Mouse (Mus musculus) hindbrain, embryonic 15.5 days (tissue): Measurements from ENCODE around the gene Plxnc1. TPM values are rescaled to one million over a fixed set of nuclear protein-coding genes. Genes with fewer than 3 reads are reported as not detected.

ENCODE experiments used
- ATAC-seq: fragments of 200-750 bp; cut with Nextera tagmentation; 2 replicates; pipeline ENCODE4 v1.8.0; 2017; ENCODE audit warnings: low read depth, moderate number of reproducible peaks, moderate TSS enrichment; ENCODE audit not compliant: low FRiP score
- H3K27ac ChIP-seq: fragments of 300-500 bp; sonication (generic); replicated peaks from 2 replicates; pipeline ENCODE4 v1.5.1; 2015; ENCODE audit warnings: mild to moderate bottlenecking, inconsistent platforms
- H3K27me3 ChIP-seq: fragments of 300-500 bp; sonication (generic); 2 replicates; pipeline ENCODE4 v1.6.1; 2015; ENCODE audit warnings: control low read depth, inconsistent platforms
- H3K36me3 ChIP-seq: fragments of 300-500 bp; sonication (generic); 2 replicates; pipeline ENCODE4 v1.6.1; 2015; ENCODE audit warnings: control low read depth, inconsistent platforms
- H3K4me1 ChIP-seq: fragments of 300-500 bp; sonication (generic); replicated peaks from 2 replicates; pipeline ENCODE4 v1.6.1; 2015; ENCODE audit warnings: control low read depth, inconsistent platforms
- H3K4me2 ChIP-seq: fragments of 300-500 bp; sonication (generic); 2 replicates; pipeline ENCODE4 v1.6.1; 2015; ENCODE audit warnings: moderate library complexity, mild to moderate bottlenecking, inconsistent platforms
- H3K4me3 ChIP-seq: fragments of 300-500 bp; sonication (generic); 2 replicates; pipeline ENCODE4 v1.5.1; 2015; ENCODE audit warnings: mild to moderate bottlenecking, inconsistent platforms
- H3K9ac ChIP-seq: fragments of 300-500 bp; sonication (generic); 2 replicates; pipeline ENCODE4 v1.6.1; 2015; ENCODE audit warnings: inconsistent platforms
- H3K9me3 ChIP-seq: fragments of 300-500 bp; sonication (generic); 2 replicates; pipeline ENCODE4 v1.6.1; 2016; ENCODE audit warnings: control low read depth, inconsistent platforms
- WGBS: fragments of 180-500 bp; shearing (Covaris S2); methylation state at CpG from one replicate; pipeline ENCODE4 v1.1.7; 2015; 5-methylcytosine and 5-hydroxymethylcytosine counted together
- polyA plus RNA-seq: library from polyadenylated mRNA; unstranded; fragments of >200 nt; fragmentation: Nextera tagmentation; extraction: Ambion mirVana; gene quantifications from 2 replicates; pipeline ENCODE4 v1.2.1, GENCODE M21; 2015

The Plxnc1 gene
- polyA plus RNA-seq, 1 experiment from 2014 or later, result 12.5 TPM

DNA sequence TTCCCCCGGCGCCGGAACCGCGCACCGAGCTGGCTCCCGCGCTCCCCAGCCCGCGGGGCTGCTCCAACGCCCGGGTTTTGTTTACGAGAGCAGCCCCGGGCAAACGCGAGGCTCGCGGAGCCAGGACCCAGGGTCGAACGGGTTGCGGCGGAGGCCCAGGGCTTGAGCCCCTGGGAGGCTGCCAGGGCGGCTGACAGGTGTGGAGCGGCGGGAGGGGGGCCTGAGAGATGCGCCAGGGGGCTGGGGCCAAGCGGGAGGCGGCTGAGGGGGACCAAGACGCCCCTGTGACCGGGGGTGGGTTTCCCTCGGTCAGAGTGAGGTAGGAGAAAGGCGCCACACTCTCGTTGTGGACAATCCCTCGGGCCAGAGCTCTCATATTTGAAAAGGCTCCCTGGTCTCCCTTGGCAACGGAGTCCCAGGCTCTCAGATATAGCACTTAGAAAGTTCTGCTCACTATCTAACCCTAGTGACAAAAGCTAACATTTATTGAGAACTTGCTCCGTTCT lies 624 bp upstream of the Plxnc1 start:
- H3K4me2 ChIP-seq, result peak overlapping the region; percentile 73
- H3K27me3 ChIP-seq, result no peaks in the 10 kb centered on the region
- no peaks in the 10 kb centered on the region for H3K36me3 ChIP-seq
- peaks cover 37% of the 10 kb centered on the region for H3K4me1 ChIP-seq
- H3K4me3 ChIP-seq, result peak overlapping the region; percentile 80
- peak; percentile 31 for ATAC-seq
- WGBS, result under 1% methylated on average over 35 of the region's 36 CpGs
- peak overlapping the region; percentile 90 for H3K9ac ChIP-seq
- peak overlapping the region; percentile 92 for H3K27ac ChIP-seq
- no peaks in the 10 kb centered on the region for H3K9me3 ChIP-seq

DNA sequence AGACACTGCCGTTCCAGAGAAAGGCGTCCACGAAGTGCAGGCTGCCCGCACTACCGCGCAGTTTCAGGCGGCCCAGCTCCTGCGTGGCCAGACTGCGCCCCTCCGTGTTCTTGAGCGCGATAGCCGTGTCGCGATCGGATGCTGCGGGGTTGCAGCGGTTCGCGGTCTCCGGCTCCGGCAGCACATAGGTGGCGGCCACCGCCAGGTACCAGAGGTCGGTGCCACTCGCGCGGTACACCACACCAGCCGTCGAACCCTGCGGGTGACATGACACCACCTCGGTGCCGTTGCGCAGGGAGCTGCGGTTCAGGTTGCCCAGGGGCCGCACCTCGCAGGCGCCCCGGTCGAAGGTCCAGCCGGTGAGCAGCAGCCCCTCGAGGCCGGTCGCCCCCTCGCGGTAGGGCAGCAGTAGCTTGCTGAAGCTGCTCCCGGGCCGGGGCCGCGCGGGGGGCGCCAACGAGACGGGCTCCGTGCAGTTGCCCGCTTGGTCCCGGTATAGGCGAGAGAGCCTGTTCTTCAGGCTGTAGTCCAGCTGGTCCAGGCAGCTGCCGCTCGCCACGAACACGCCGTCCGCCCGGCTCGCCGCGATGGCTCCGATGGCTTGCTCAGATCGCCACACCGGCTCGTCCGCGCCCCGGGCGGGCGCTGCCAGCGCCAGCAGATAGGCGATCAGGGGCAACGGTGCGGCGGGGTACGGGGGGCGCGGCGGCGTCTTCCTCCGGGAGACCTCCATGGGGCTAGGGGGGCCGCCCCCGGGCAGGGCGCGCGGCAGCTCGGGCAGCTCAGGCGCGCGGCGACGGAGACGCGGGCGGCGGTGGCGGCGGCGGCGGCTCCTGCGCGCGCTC lies 567 bp downstream of the Plxnc1 start:
- WGBS, result under 1% methylated on average over 94 of the region's 110 CpGs
- peak overlapping the region; percentile 90 for H3K9ac ChIP-seq
- H3K4me3 ChIP-seq, result peak overlapping the region; percentile 80
- H3K4me1 ChIP-seq, result peaks cover 46% of the 10 kb centered on the region
- no peaks in the 10 kb centered on the region for H3K36me3 ChIP-seq
- no peaks in the 10 kb centered on the region for H3K9me3 ChIP-seq
- H3K27me3 ChIP-seq, result no peaks in the 10 kb centered on the region
- H3K27ac ChIP-seq, result peak overlapping the region; percentile 92
- ATAC-seq, result peak; percentile 24
- peak overlapping the region; percentile 73 for H3K4me2 ChIP-seq

- H3K27me3 ChIP-seq, result no peaks in the 10 kb centered on the region
- H3K4me2 ChIP-seq, result peak overlapping the region; percentile 73
- 0% methylated on average over 26 of the region's 26 CpGs for WGBS
- no peaks in the 10 kb centered on the region for H3K9me3 ChIP-seq
- peak; percentile 14 for ATAC-seq
- H3K9ac ChIP-seq, result peak overlapping the region; percentile 90
- no peaks in the 10 kb centered on the region for H3K36me3 ChIP-seq
- peaks cover 46% of the 10 kb centered on the region for H3K4me1 ChIP-seq
- H3K4me3 ChIP-seq, result peak overlapping the region; percentile 80
- H3K27ac ChIP-seq, result peak overlapping the region; percentile 92
Observed at GRCm38 (mm10) chr10:94943401-94943845, 1.2 kb downstream of the Plxnc1 start.

- Histone ChIP-seq H3K9me3 (no peaks in the 10 kb centered on the region), H3K36me3 (no peaks in the 10 kb centered on the region), H3K27me3 (no peaks in the 10 kb centered on the region), H3K9ac (peak overlapping the region; percentile 90), H3K4me2 (peak overlapping the region; percentile 73), H3K4me1 (peaks cover 46% of the 10 kb centered on the region), H3K4me3 (peak overlapping the region; percentile 80), H3K27ac (peak overlapping the region; percentile 92)
- peak; percentile 4; the same call in 1 of the 2 replicates for ATAC-seq
- WGBS, result 1% methylated on average over 17 of the region's 17 CpGs
Observed at GRCm38 (mm10) chr10:94942449-94943041, 2.1 kb downstream of the Plxnc1 start.

- 5% methylated on average over 4 of the region's 4 CpGs for WGBS
- Histone ChIP-seq H3K36me3 (no peaks in the 10 kb centered on the region), H3K27ac (no peak overlapping the region), H3K4me1 (peaks cover 46% of the 10 kb centered on the region), H3K4me3 (peak overlapping the region; percentile 80), H3K9ac (peak overlapping the region; percentile 90; the same call in 1 of the 2 replicates), H3K4me2 (peak overlapping the region; percentile 73), H3K9me3 (no peaks in the 10 kb centered on the region), H3K27me3 (no peaks in the 10 kb centered on the region)
- no peak for ATAC-seq
Observed at GRCm38 (mm10) chr10:94941551-94941950, 3.1 kb downstream of the Plxnc1 start.

DNA sequence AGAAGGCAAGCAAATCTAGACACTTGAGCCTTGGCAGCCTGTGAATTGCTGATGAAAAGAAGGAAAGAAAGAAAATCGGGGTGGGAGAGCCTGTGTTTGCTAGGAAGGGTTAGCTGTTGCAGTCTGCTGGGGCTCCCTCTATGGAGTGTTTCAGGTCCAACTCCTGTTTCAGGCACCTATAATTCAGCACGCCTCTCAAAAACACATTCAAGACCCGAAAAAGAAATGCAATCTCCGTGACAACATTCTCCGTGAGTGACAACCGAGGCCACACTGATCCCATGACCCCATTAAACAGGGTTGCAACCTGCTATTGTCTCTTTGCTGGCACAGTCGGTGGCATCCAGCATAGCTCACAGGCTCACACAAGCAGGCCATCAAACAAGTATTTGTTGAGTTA lies 3.8 kb downstream of the Plxnc1 start:
- Histone ChIP-seq H3K36me3 (no peaks in the 10 kb centered on the region), H3K27me3 (no peaks in the 10 kb centered on the region), H3K4me2 (peak overlapping the region; percentile 73), H3K9ac (no peak overlapping the region), H3K4me3 (peak overlapping the region; percentile 80), H3K27ac (peak overlapping the region; percentile 39; the same call in 1 of the 2 replicates), H3K4me1 (peaks cover 41% of the 10 kb centered on the region), H3K9me3 (no peaks in the 10 kb centered on the region)
- 6% methylated on average over 7 of the region's 7 CpGs for WGBS
- no peak for ATAC-seq

DNA sequence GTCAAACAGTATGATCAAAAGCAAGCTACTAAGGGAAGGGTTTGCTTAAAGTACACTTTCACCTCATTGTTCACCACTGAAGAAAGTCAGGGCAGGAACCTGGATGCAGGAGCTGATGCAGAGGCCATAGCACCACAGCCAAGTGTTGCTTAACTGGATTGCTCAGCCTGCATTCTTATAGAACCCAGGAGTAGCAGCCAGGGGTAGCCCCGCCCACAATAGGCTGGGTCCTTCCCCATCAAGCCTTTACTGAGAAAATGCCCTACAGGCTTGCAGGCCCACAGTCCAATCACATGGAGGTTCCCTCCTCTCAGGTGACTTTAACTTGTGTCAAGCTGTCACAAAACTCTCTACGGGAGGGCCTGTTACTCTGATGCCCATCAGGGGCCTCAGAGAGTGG lies 4.6 kb downstream of the Plxnc1 start:
- Histone ChIP-seq H3K27me3 (no peaks in the 10 kb centered on the region), H3K4me1 (peaks cover 36% of the 10 kb centered on the region), H3K36me3 (no peaks in the 10 kb centered on the region), H3K27ac (no peak overlapping the region), H3K4me2 (peak overlapping the region; percentile 73), H3K4me3 (peak overlapping the region; percentile 80), H3K9me3 (no peaks in the 10 kb centered on the region), H3K9ac (no peak overlapping the region)
- WGBS, result 43% methylated on average over 2 of the region's 2 CpGs
- ATAC-seq, result no peak

DNA sequence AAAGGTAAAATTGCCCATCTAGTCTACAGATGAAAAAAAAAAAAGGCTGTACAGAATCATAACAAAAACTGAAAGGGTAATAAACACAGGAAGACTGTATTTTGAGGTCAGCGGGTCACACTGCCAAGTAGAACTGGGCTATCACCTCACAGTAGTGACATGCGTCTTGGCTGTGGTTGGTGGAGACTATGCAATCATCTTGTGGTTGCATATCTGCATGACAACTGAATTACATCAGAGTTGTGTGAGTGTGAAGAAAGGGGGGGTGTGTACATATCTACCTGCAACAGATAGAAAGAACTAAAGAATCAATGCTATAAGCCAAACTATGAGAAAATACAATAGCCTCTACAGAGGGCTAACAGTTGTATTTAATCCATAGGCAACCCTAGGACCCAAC lies 5.7 kb downstream of the Plxnc1 start:
- H3K27me3 ChIP-seq, result no peaks in the 10 kb centered on the region
- H3K9me3 ChIP-seq, result no peaks in the 10 kb centered on the region
- H3K4me1 ChIP-seq, result peaks cover 40% of the 10 kb centered on the region
- no peak overlapping the region for H3K4me2 ChIP-seq
- H3K36me3 ChIP-seq, result no peaks in the 10 kb centered on the region
- ATAC-seq, result no peak
- WGBS, result 95% methylated on average over 2 of the region's 2 CpGs
- no peak overlapping the region for H3K4me3 ChIP-seq
- H3K27ac ChIP-seq, result no peak overlapping the region
- no peak overlapping the region for H3K9ac ChIP-seq

DNA sequence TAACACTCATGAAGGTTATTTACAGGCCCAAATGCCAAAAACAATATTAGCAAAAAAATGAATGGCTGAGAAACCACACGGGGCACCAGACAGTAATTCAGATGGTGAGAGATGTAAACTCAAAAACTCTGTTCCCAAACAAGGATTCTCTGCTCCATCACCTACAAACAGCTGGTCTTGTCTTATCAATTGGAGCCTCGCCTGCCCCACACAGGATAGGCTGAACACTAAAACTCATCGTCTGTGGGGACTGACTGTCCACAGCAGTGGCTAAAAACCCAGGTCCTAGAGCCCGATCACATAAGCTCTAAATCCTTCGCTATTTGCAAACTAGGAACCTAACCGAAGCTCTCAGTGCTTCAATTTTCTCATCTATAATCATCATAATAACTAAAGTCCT lies 6.3 kb downstream of the Plxnc1 start:
- 91% methylated on average over 6 of the region's 6 CpGs for WGBS
- no peak for ATAC-seq

DNA sequence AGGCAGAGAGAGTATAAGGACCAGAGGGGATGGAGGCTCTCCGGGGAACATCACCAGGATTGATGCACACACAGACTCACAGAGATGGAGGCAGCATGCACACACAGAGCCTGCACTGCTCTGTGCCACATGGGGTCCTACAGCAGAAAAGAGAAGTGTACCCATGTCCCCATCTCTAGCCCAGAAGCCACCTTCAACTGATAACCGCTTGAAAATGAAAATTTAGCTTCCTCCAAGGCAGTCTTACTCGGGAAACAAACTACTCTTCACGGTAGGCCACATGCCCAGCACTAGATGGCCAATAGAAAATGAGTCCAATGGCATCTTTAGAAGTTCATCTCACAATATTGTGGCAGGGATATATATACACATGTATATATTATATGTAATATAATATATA lies 9.4 kb downstream of the Plxnc1 start:
- no peak overlapping the region for H3K4me2 ChIP-seq
- no peak overlapping the region for H3K9ac ChIP-seq
- 90% methylated on average over 4 of the region's 4 CpGs for WGBS
- no peak for ATAC-seq
- no peak overlapping the region for H3K4me3 ChIP-seq
- H3K9me3 ChIP-seq, result no peaks in the 10 kb centered on the region
- no peaks in the 10 kb centered on the region for H3K27me3 ChIP-seq
- H3K27ac ChIP-seq, result no peak overlapping the region
- H3K4me1 ChIP-seq, result peaks cover 27% of the 10 kb centered on the region
- H3K36me3 ChIP-seq, result no peaks in the 10 kb centered on the region

More for the DNA sequence above, 6.3 kb downstream of the Plxnc1 start:
- H3K4me1 ChIP-seq, result peaks cover 44% of the 10 kb centered on the region
- H3K9ac ChIP-seq, result no peak overlapping the region
- no peak overlapping the region for H3K4me3 ChIP-seq
- no peak overlapping the region for H3K4me2 ChIP-seq
- no peaks in the 10 kb centered on the region for H3K27me3 ChIP-seq
- H3K27ac ChIP-seq, result no peak overlapping the region
- H3K9me3 ChIP-seq, result no peaks in the 10 kb centered on the region
- no peaks in the 10 kb centered on the region for H3K36me3 ChIP-seq

DNA sequence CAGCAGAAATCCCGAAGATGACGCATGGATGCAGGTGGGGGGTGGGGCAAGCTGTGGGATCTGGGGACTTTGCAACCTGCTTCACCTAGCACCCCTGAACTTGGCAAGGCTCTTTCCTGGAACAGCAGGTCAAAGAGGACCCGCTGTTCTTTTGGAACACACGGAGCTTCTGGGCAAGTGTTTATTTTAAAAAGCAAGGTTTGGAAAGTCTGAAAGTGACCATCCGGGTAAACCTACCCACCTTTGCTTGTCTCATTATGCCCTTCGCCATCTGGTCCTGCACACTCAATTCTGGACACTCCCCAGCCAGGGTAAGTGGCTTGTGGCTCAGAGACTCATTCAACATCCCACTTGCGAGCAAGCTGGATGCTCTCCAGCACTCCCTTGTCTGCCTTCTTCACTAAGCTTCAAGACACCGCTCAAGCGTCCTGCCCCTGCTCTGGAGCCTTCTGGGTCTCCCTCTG lies 10.5 kb downstream of the Plxnc1 start:
- H3K4me1 ChIP-seq, result peaks cover 18% of the 10 kb centered on the region
- H3K27ac ChIP-seq, result no peak overlapping the region
- 82% methylated on average over 9 of the region's 9 CpGs for whole genome bisulfite sequencing
- no peak overlapping the region for H3K4me3 ChIP-seq
- ATAC-seq, result peak; percentile 32; the same call in 1 of the 2 replicates
- H3K9ac ChIP-seq, result no peak overlapping the region
- no peaks in the 10 kb centered on the region for H3K9me3 ChIP-seq
- no peaks in the 10 kb centered on the region for H3K36me3 ChIP-seq
- no peak overlapping the region for H3K4me2 ChIP-seq
- no peaks in the 10 kb centered on the region for H3K27me3 ChIP-seq
